Comparison of ENCODE assay signal across 19 mouse cellular contexts in genomic region chr10:77450159-77450464, GRCm38 (mm10). TPM values are rescaled to one million over a fixed set of nuclear protein-coding genes. Genes with fewer than 3 reads are reported as not detected.
DNase-seq lines count a peak whose midpoint lies in the region; ATAC-seq lines count a peak whose summit lies in the region.
"Had no signal": no experiment of that assay in that cellular context is flagged by ENCODE, and none has a peak within 500 bp of the region (broad histone marks: within the 10 kb centered on the region; RNA-seq: fewer than 3 reads in every experiment).

No protein-coding gene starts in this region.

- no peak for ATAC-seq in heart, embryonic 14.5 days (ENCODE audit: insufficient number of reproducible peaks, insufficient read depth, low FRiP score, low read depth)
- ATAC-seq in lung, embryonic 16.5 days (ENCODE audit: low read depth), result no peak; the same call in 1 of the 2 replicates
- ATAC-seq in liver, embryonic 13.5 days (ENCODE audit: low read depth), result no peak

- peak; percentile 10 for DNase-seq in cerebellum, adult 9-11 months
- no peak for DNase-seq in cerebellum, postnatal 4 days (ENCODE audit: low spot score in 2 of 2)
- DNase-seq in heart, postnatal 4 days, result no peak
- DNase-seq in lung, postnatal 10 days, result no peak
- DNase-seq in liver, embryonic 13.5 days, result no peak
- DNase-seq in spleen, postnatal 36 days (ENCODE audit: low spot score in 2 of 2), result no peak
- DNase-seq: adrenal gland, postnatal 10 days; cerebellum, adult 18-20 months; gastrocnemius, postnatal 36 days; kidney, adult 11 months; kidney, postnatal 10 days; layer of hippocampus, adult 9-11 months; thymus, postnatal 36 days had no signal

- no peak overlapping the region for H3K4me3 ChIP-seq in heart, embryonic 14.5 days (ENCODE audit: control insufficient read depth in 1 of 2, insufficient read depth in 1 of 2, low read depth in 1 of 2, low read length in 2 of 2)
- H3K4me3 ChIP-seq in lung, embryonic 16.5 days (ENCODE audit: low read length), result peak overlapping the region; percentile 19; the same call in 1 of the 2 replicates
- H3K4me3 ChIP-seq in liver, embryonic 13.5 days (replicated peaks), result no peak overlapping the region
- H3K4me3 ChIP-seq: hindbrain, embryonic 15.5 days; midbrain, embryonic 12.5 days; myocyte had no signal

- H3K4me2 ChIP-seq in heart, embryonic 14.5 days (ENCODE audit: low read length), result peak overlapping the region; percentile 62
- H3K4me2 ChIP-seq in lung, embryonic 16.5 days (ENCODE audit: low read depth, low read length), result peak overlapping the region; percentile 55; the same call in 1 of the 2 replicates
- H3K4me2 ChIP-seq in liver, embryonic 13.5 days, result 0 out of 2 replicates have a peak overlapping the region, but pooled peaks have one; percentile 38

- peaks cover 3% of the 10 kb centered on the region for H3K9me3 ChIP-seq in heart, embryonic 14.5 days (ENCODE audit: control insufficient read depth, low read length)
- peaks cover 2% of the 10 kb centered on the region; the same call in 1 of the 2 replicates for H3K9me3 ChIP-seq in lung, embryonic 16.5 days (ENCODE audit: control insufficient read depth, low read length)
- H3K9me3 ChIP-seq in liver, embryonic 13.5 days (replicated peaks), result 0 out of 2 replicates have a peak, but pooled peaks cover 2% of the 10 kb centered on the region
- H3K9me3 ChIP-seq: stomach, embryonic 15.5 days had no signal

- no peaks in the 10 kb centered on the region for H3K27me3 ChIP-seq in heart, embryonic 14.5 days (ENCODE audit: control insufficient read depth, insufficient read depth, low read length)
- H3K27me3 ChIP-seq in lung, embryonic 16.5 days (ENCODE audit: control insufficient read depth, insufficient read depth, low read depth, low read length), result no peaks in the 10 kb centered on the region
- H3K27me3 ChIP-seq in liver, embryonic 13.5 days, result peaks cover 32% of the 10 kb centered on the region
- H3K27me3 ChIP-seq: hindbrain, embryonic 15.5 days; midbrain, embryonic 12.5 days; stomach, embryonic 15.5 days had no signal

- H3K27ac ChIP-seq in heart, embryonic 14.5 days (replicated peaks in 1 of 2; ENCODE audit: control insufficient read depth in 1 of 2, insufficient read depth in 1 of 2, low read depth in 2 of 2, low read length in 2 of 2), result peak overlapping the region; percentile 43 to 81
- H3K27ac ChIP-seq in lung, embryonic 16.5 days (ENCODE audit: low read length), result no peak overlapping the region
- no peak overlapping the region for H3K27ac ChIP-seq in liver, embryonic 13.5 days
- H3K27ac ChIP-seq: hindbrain, embryonic 15.5 days; midbrain, embryonic 12.5 days had no signal

- H3K36me3 ChIP-seq in heart, embryonic 14.5 days (ENCODE audit: control insufficient read depth, insufficient read depth, low read length), result no peaks in the 10 kb centered on the region
- H3K36me3 ChIP-seq in lung, embryonic 16.5 days (ENCODE audit: control insufficient read depth, insufficient read depth, low read length), result no peaks in the 10 kb centered on the region
- H3K36me3 ChIP-seq in liver, embryonic 13.5 days, result no peaks in the 10 kb centered on the region
- H3K36me3 ChIP-seq: hindbrain, embryonic 15.5 days; midbrain, embryonic 12.5 days; stomach, embryonic 15.5 days had no signal

- peaks cover 35 to 38% of the 10 kb centered on the region in 2 experiments for H3K4me1 ChIP-seq in heart, embryonic 14.5 days (ENCODE audit: control insufficient read depth in 2 of 2, insufficient read depth in 2 of 2, low read length in 2 of 2)
- H3K4me1 ChIP-seq in lung, embryonic 16.5 days (replicated peaks; ENCODE audit: control insufficient read depth, insufficient read depth, low read length), result peaks cover 10% of the 10 kb centered on the region
- H3K4me1 ChIP-seq in liver, embryonic 13.5 days (replicated peaks), result peaks cover 13% of the 10 kb centered on the region

- H3K9ac ChIP-seq in heart, embryonic 14.5 days (ENCODE audit: low read length), result peak overlapping the region; percentile 54; the same call in 1 of the 2 replicates
- H3K9ac ChIP-seq in lung, embryonic 16.5 days (ENCODE audit: low read length), result no peak overlapping the region
- H3K9ac ChIP-seq in liver, embryonic 13.5 days, result no peak overlapping the region
- H3K9ac ChIP-seq: hindbrain, embryonic 15.5 days; midbrain, embryonic 12.5 days; stomach, embryonic 15.5 days had no signal

RNA-seq across cellular contexts. Expression of gene Adarb1, which starts 32.0 kb away (rescaled TPM):
- 13.4 and 15.4 TPM in 2 replicates for polyA plus RNA-seq in heart, embryonic 14.5 days (2014; fragmentation: Nextera tagmentation; extraction: Ambion mirVana)
- 10 to 100 TPM; 20.9 to 23.3 TPM for total RNA-seq in heart, postnatal 4 days (2021)
- 34.1 and 36.6 TPM in 2 replicates for polyA plus RNA-seq in lung, embryonic 16.5 days (2015; fragmentation: Nextera tagmentation; extraction: Ambion mirVana)
- 1.0 and 1.5 TPM in 2 replicates for polyA plus RNA-seq in liver, embryonic 13.5 days (2015; fragmentation: Nextera tagmentation; extraction: Ambion mirVana)

Comparison
In these comparisons a context has a peak if more than half of its experiments do, and no peak if none do; other contexts are left out.
1. H3K27ac ChIP-seq: peak in heart, embryonic 14.5 days (2 of 2); none in lung, embryonic 16.5 days (single experiment) and liver, embryonic 13.5 days (single experiment).
2. Peak in every context shown above with its lines, with median percentiles within 50 percentile points of each other: H3K4me2 ChIP-seq.